Mouse (Mus musculus) midbrain, postnatal 0 days (tissue): ENCODE data around the gene Cdh13. TPM values are rescaled to one million over a fixed set of nuclear protein-coding genes. Genes with fewer than 3 reads are reported as not detected.
A peak's percentile ranks its signal among the peaks of the same experiment; 100 is the strongest.

ENCODE experiments used
- ATAC-seq: fragments of 200-750 bp; cut with Nextera tagmentation; 2 replicates; pipeline ENCODE4 v1.8.0; 2017; ENCODE audit warnings: moderate number of reproducible peaks, mild to moderate bottlenecking, moderate TSS enrichment, moderate library complexity; ENCODE audit not compliant: low FRiP score
- DNase-seq: peaks from one replicate; pipeline ENCODE4 v3.0.0-alpha.2; 2015; ENCODE audit warnings: low spot score
- H3K27ac ChIP-seq: fragments of 300-500 bp; sonication (generic); 2 replicates; pipeline ENCODE4 v1.5.1; 2014; ENCODE audit warnings: low read depth, mild to moderate bottlenecking, low read length, mixed read lengths
- H3K27me3 ChIP-seq: fragments of 300-500 bp; sonication (generic); 2 replicates; pipeline ENCODE4 v1.6.1; 2014; ENCODE audit warnings: low read length, control low read depth, mixed read lengths; ENCODE audit not compliant: insufficient read depth
- H3K36me3 ChIP-seq: fragments of 300-500 bp; sonication (generic); 2 replicates; pipeline ENCODE4 v1.6.1; 2014; ENCODE audit warnings: low read length, control low read depth, mixed read lengths; ENCODE audit not compliant: insufficient read depth
- H3K4me1 ChIP-seq: fragments of 300-500 bp; sonication (generic); 2 replicates; pipeline ENCODE4 v1.6.1; 2014; ENCODE audit warnings: mild to moderate bottlenecking, control low read depth, antibody characterized with exemption, low read length, mixed read lengths; ENCODE audit not compliant: insufficient read depth
- H3K4me2 ChIP-seq: fragments of 300-500 bp; sonication (generic); 2 replicates; pipeline ENCODE4 v1.6.1; 2014; ENCODE audit warnings: low read depth, mild to moderate bottlenecking, low read length, mixed read lengths; ENCODE audit not compliant: poor library complexity, severe bottlenecking
- H3K4me3 ChIP-seq: fragments of 300-500 bp; sonication (generic); 2 replicates; pipeline ENCODE4 v1.5.1; 2014; ENCODE audit warnings: low read depth, mild to moderate bottlenecking, low read length, moderate library complexity
- H3K9ac ChIP-seq: fragments of 300-500 bp; sonication (generic); replicated peaks from 2 replicates; pipeline ENCODE4 v1.6.1; 2014; ENCODE audit warnings: mild to moderate bottlenecking, low read length, moderate library complexity, mixed read lengths; ENCODE audit not compliant: poor library complexity, severe bottlenecking
- H3K9me3 ChIP-seq: fragments of 300-500 bp; sonication (generic); 2 replicates; pipeline ENCODE4 v1.6.1; 2016; ENCODE audit warnings: low read length, control low read depth
- CTCF ChIP-seq: IDR thresholded peaks from 2 replicates; pipeline ENCODE4 v1.5.1; 2016; ENCODE audit warnings: antibody characterized with exemption, mild to moderate bottlenecking
- WGBS: fragments of 180-500 bp; shearing (Covaris S2); extraction: QIAGEN DNeasy Blood & Tissue Kit; methylation state at CpG from one replicate; pipeline ENCODE4 v1.1.7; 2014; 5-methylcytosine and 5-hydroxymethylcytosine counted together
- polyA plus RNA-seq: library from polyadenylated mRNA; unstranded; fragments of >200 nt; fragmentation: Nextera tagmentation; extraction: Ambion mirVana; gene quantifications from 2 replicates; pipeline ENCODE4 v1.2.1, GENCODE M21; 2015
- total RNA-seq: library from RNA; depleted of rRNA; stranded (reverse); fragments of >200 nt; gene quantifications from 2 replicates; pipeline ENCODE4 v1.2.3, GENCODE M21; 2014

Cdh13 gene
- total and polyA plus RNA-seq, 2 experiments from 2014 or later, result 199 to 203 TPM

DNA sequence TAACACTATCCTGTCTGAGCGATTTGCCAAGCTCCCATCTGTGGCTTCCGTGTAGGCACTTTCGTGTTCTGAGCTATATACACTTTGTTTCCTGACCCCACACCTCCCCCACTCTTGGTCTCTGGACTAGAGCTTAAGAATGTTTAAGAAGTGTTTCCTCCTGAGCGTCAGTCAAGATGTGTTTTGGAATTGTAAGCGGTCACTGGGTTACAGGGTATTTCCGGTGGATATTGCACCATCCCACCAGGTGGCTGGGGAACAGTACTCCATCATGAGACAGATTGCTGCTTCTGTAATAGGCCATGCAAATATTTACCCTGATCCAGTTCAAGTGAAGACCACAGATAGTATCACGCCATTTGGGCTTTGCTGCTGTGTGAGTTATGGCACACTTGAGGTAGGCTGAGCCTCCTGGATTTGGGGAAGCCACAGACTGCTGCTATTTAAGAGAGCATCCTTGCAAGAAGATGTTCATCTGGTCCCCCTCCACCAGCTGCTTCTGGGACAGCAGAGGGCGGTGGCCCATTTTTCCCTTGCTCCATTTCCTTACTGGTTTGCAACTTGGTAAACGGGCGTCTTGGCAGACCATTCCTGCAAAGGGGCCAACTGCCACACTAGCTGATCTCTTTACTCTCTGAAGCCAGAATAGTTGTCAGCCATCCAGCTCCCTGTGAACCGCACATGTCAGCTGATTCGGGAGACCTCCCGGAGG, 234.7 kb downstream of the Cdh13 start:
- no peak overlapping the region for H3K9ac ChIP-seq
- H3K36me3 ChIP-seq, result no peaks in the 10 kb centered on the region
- peaks cover 9% of the 10 kb centered on the region for H3K4me1 ChIP-seq
- TF ChIP-seq CTCF, result no peak
- no peak for ATAC-seq
- H3K4me2 ChIP-seq, result no peak overlapping the region
- no peak overlapping the region for H3K4me3 ChIP-seq
- peak; percentile 69 for DNase-seq
- 67% methylated on average over 13 of the region's 13 CpGs for WGBS
- no peak overlapping the region for H3K27ac ChIP-seq
- H3K27me3 ChIP-seq, result no peaks in the 10 kb centered on the region
- H3K9me3 ChIP-seq, result no peaks in the 10 kb centered on the region

GRCm38 (mm10) chr8:118518742-118519102, 235.2 kb downstream of the Cdh13 start:
- Histone ChIP-seq H3K9ac (no peak overlapping the region), H3K4me1 (peaks cover 9% of the 10 kb centered on the region), H3K27me3 (no peaks in the 10 kb centered on the region), H3K27ac (no peak overlapping the region), H3K4me2 (no peak overlapping the region), H3K4me3 (no peak overlapping the region), H3K9me3 (no peaks in the 10 kb centered on the region), H3K36me3 (no peaks in the 10 kb centered on the region)
- 29% methylated on average over 3 of the region's 3 CpGs for WGBS
- no peak for DNase-seq
- no peak for ATAC-seq
- TF ChIP-seq CTCF, result no peak

DNA sequence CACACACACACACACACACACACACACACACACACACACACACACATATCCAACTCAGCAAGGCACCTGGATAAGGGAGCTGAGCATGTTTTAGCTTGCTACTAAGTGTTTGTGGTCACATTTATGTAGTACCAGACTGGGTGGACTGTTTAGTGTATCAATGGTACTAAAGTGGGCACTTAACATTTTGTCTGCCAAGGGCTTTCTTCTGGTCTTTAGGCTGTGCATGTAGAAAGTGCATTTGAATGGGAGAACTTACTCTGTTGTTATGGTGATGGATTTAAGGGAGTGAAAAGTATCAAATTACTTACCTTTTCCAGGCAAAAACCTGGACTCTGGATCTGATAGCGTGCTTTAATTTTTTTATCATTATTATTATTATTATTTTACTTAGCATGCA, 240.4 kb downstream of the Cdh13 start:
- TF ChIP-seq CTCF, result no peak
- H3K9me3 ChIP-seq, result no peaks in the 10 kb centered on the region
- 92% methylated on average over 1 of the region's 1 CpGs for WGBS
- no peaks in the 10 kb centered on the region for H3K27me3 ChIP-seq
- H3K4me2 ChIP-seq, result no peak overlapping the region
- H3K9ac ChIP-seq, result no peak overlapping the region
- DNase-seq (no peak), ATAC-seq (no peak)
- H3K27ac ChIP-seq, result no peak overlapping the region
- no peaks in the 10 kb centered on the region for H3K36me3 ChIP-seq
- H3K4me3 ChIP-seq, result no peak overlapping the region
- H3K4me1 ChIP-seq, result peaks cover 2% of the 10 kb centered on the region; the same call in 1 of the 2 replicates

DNA sequence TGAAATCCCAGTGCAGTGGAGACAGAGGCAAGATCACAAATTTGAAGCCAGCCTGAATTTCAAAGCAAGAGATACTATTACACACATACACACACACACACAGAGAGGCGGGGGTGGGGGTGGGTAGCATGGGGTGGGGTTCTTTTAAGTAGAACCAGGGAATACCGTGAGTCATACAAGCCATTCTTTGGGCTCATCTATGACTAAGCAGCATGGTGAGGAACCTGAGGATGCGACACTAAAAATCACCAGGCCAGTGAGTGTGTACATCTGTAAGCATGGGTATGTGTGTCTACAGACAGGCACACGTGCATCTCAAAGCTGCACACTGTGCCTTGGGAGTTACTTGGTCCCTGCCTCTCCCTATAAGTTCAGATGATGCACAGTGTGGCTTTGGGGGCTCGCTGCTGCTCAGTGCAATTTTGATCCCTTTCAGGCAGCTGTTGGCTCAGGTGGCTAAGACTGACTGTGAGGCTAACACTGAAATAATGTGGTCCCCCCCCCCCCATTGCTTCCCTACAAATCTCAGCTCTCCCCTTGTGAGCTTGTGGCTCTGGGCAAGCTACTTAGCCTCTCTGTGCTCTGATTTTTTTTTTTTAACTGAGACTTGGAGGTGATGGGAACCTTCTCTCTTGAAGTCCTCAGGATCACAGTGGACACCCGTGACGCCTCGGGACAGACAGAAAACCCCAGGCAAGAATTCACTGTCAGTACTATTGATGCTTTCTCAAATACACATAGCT, 255.5 kb downstream of the Cdh13 start:
- no peak for TF ChIP-seq CTCF
- H3K36me3 ChIP-seq, result no peaks in the 10 kb centered on the region
- no peaks in the 10 kb centered on the region for H3K27me3 ChIP-seq
- ATAC-seq (no peak), DNase-seq (no peak)
- no peaks in the 10 kb centered on the region for H3K9me3 ChIP-seq
- H3K4me2 ChIP-seq, result no peak overlapping the region
- WGBS, result 40% methylated on average over 8 of the region's 8 CpGs
- no peaks in the 10 kb centered on the region for H3K4me1 ChIP-seq
- H3K4me3 ChIP-seq, result no peak overlapping the region
- no peak overlapping the region for H3K9ac ChIP-seq
- H3K27ac ChIP-seq, result no peak overlapping the region

DNA sequence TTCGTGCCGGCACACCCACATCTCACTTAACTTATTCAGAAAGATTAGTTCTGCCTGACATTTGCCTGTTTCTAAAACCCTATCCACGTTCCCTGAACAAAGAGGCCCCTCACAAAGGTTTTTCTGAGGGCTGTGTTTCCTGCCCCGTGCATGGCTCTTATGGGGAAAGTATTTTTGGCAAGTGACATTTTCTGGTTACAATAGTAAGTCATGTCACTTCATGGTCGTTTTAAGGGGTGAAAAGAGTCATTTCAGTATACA, 256.0 kb downstream of the Cdh13 start:
- no peak overlapping the region for H3K4me2 ChIP-seq
- no peaks in the 10 kb centered on the region for H3K9me3 ChIP-seq
- H3K27me3 ChIP-seq, result no peaks in the 10 kb centered on the region
- 13% methylated on average over 5 of the region's 5 CpGs for whole genome bisulfite sequencing
- H3K4me3 ChIP-seq, result no peak overlapping the region
- no peak for DNase-seq
- no peak for ATAC-seq
- H3K4me1 ChIP-seq, result no peaks in the 10 kb centered on the region
- no peaks in the 10 kb centered on the region for H3K36me3 ChIP-seq
- TF ChIP-seq CTCF, result no peak
- H3K27ac ChIP-seq, result no peak overlapping the region
- no peak overlapping the region for H3K9ac ChIP-seq

DNA sequence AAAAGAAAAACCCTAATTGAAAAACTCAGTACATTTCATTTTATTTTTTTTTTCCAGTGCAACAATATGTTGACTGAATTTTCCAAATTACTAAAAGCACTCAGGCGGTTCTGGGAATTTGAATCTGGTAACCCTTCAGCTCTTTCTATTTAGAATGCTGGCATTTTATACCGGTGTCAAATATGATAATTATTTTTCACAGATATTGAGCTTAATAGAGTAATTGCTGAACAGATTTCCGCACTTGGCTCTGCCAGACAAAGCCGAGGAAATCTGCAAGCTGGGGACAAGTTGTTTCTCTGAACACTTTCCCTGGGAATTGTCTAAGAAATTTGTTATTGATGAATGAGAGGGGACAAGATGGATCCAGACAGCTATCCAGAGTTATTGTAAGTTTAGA, 256.4 kb downstream of the Cdh13 start:
- no peaks in the 10 kb centered on the region for H3K36me3 ChIP-seq
- no peak for TF ChIP-seq CTCF
- H3K4me3 ChIP-seq, result no peak overlapping the region
- DNase-seq (no peak), ATAC-seq (no peak)
- no peak overlapping the region for H3K4me2 ChIP-seq
- WGBS, result 32% methylated on average over 4 of the region's 4 CpGs
- no peaks in the 10 kb centered on the region for H3K4me1 ChIP-seq
- peaks cover 2% of the 10 kb centered on the region; the same call in 1 of the 2 replicates for H3K27me3 ChIP-seq
- H3K9ac ChIP-seq, result no peak overlapping the region
- H3K27ac ChIP-seq, result no peak overlapping the region
- H3K9me3 ChIP-seq, result no peaks in the 10 kb centered on the region
